Mouse (Mus musculus) limb, embryonic 13.5 days (tissue): ENCODE data around the gene Sun3. TPM values are rescaled to one million over a fixed set of nuclear protein-coding genes. Genes with fewer than 3 reads are reported as not detected.

Source experiments
- ATAC-seq: fragments of 200-750 bp; cut with Nextera tagmentation; 2 replicates; pipeline ENCODE4 v1.8.0; 2017; ENCODE audit warnings: low read depth, moderate number of reproducible peaks, moderate TSS enrichment; ENCODE audit not compliant: low FRiP score
- H3K27ac ChIP-seq: fragments of 300-500 bp; sonication (generic); 2 replicates; pipeline ENCODE4 v1.5.1; 2015; ENCODE audit warnings: inconsistent platforms, mild to moderate bottlenecking, moderate library complexity
- H3K27me3 ChIP-seq: fragments of 300-500 bp; sonication (generic); 2 replicates; pipeline ENCODE4 v1.6.1; 2015; ENCODE audit warnings: mild to moderate bottlenecking, inconsistent platforms
- H3K36me3 ChIP-seq: fragments of 300-500 bp; sonication (generic); 2 replicates; pipeline ENCODE4 v1.6.1; 2015; ENCODE audit warnings: inconsistent platforms, mild to moderate bottlenecking, moderate library complexity
- H3K4me1 ChIP-seq: fragments of 300-500 bp; sonication (generic); 2 replicates; pipeline ENCODE4 v1.6.1; 2015; ENCODE audit warnings: inconsistent platforms
- H3K4me2 ChIP-seq: fragments of 300-500 bp; sonication (generic); replicated peaks from 2 replicates; pipeline ENCODE4 v1.6.1; 2015; ENCODE audit warnings: inconsistent platforms, mild to moderate bottlenecking, moderate library complexity
- H3K4me3 ChIP-seq: fragments of 300-500 bp; sonication (generic); 2 replicates; pipeline ENCODE4 v1.5.1; 2015; ENCODE audit warnings: moderate library complexity, mild to moderate bottlenecking, inconsistent platforms
- H3K9ac ChIP-seq: fragments of 300-500 bp; sonication (generic); 2 replicates; pipeline ENCODE4 v1.6.1; 2015; ENCODE audit warnings: mild to moderate bottlenecking, inconsistent platforms
- H3K9me3 ChIP-seq: fragments of 300-500 bp; sonication (generic); 2 replicates; pipeline ENCODE4 v1.6.1; 2016; ENCODE audit warnings: inconsistent platforms
- WGBS: fragments of 180-500 bp; shearing (Covaris S2); methylation state at CpG from one replicate; pipeline ENCODE4 v1.1.7; 2015; 5-methylcytosine and 5-hydroxymethylcytosine counted together
- polyA plus RNA-seq: library from polyadenylated mRNA; unstranded; fragments of >200 nt; fragmentation: Nextera tagmentation; extraction: Ambion mirVana; gene quantifications from 2 replicates; pipeline ENCODE4 v1.2.1, GENCODE M21; 2015

The Sun3 gene
- not detected in 2 replicates for polyA plus RNA-seq

- peak; percentile 70 for ATAC-seq
- peak within 1 kb of the TSS; percentile 92 for H3K4me2 ChIP-seq
- H3K4me1 ChIP-seq = peaks cover 5% of the 10 kb centered on the region
- no peaks in the 10 kb centered on the region for H3K36me3 ChIP-seq
- no peaks in the 10 kb centered on the region for H3K9me3 ChIP-seq
- under 1% methylated on average over 18 of the region's 18 CpGs for WGBS
- peak within 1 kb of the TSS; percentile 50 for H3K4me3 ChIP-seq
- no peak within 1 kb of the TSS for H3K27ac ChIP-seq
- H3K27me3 ChIP-seq = peaks cover 44% of the 10 kb centered on the region
- H3K9ac ChIP-seq = peak within 1 kb of the TSS; percentile 50; the same call in 1 of the 2 replicates
These were observed at the start of gene Sun3 for GRCm38 (mm10) chr11:9048703-9049060. Gene Sun3 (minus strand): TSS chr11:9048991.

GRCm38 (mm10) chr11:9076444-9076843 is 27.7 kb upstream of the Sun3 start:
- Histone ChIP-seq H3K9me3 (no peaks in the 10 kb centered on the region), H3K4me3 (no peak overlapping the region), H3K9ac (no peak overlapping the region), H3K36me3 (no peaks in the 10 kb centered on the region), H3K27ac (no peak overlapping the region), H3K27me3 (no peaks in the 10 kb centered on the region), H3K4me1 (no peaks in the 10 kb centered on the region), H3K4me2 (no peak overlapping the region)
- 87% methylated on average over 3 of the region's 3 CpGs for WGBS
- no peak for ATAC-seq

- WGBS = 36% methylated on average over 5 of the region's 5 CpGs
- Histone ChIP-seq H3K9me3 (no peaks in the 10 kb centered on the region), H3K4me2 (no peak overlapping the region), H3K27ac (no peak overlapping the region), H3K4me1 (no peaks in the 10 kb centered on the region), H3K4me3 (no peak overlapping the region), H3K36me3 (no peaks in the 10 kb centered on the region), H3K27me3 (no peaks in the 10 kb centered on the region), H3K9ac (no peak overlapping the region)
- ATAC-seq = no peak
These were observed 11.7 kb upstream of the Sun3 start for GRCm38 (mm10) chr11:9060484-9060883.

- H3K9me3 ChIP-seq = no peaks in the 10 kb centered on the region
- no peaks in the 10 kb centered on the region for H3K27me3 ChIP-seq
- no peak overlapping the region for H3K4me3 ChIP-seq
- WGBS = 63% methylated on average over 1 of the region's 1 CpGs
- no peak overlapping the region for H3K9ac ChIP-seq
- no peak for ATAC-seq
- no peak overlapping the region for H3K27ac ChIP-seq
- H3K4me2 ChIP-seq = no peak overlapping the region
- no peaks in the 10 kb centered on the region for H3K4me1 ChIP-seq
- H3K36me3 ChIP-seq = no peaks in the 10 kb centered on the region
These were observed 11.2 kb upstream of the Sun3 start for GRCm38 (mm10) chr11:9060029-9060428.

GRCm38 (mm10) chr11:9057711-9058110 is 8.9 kb upstream of the Sun3 start:
- no peaks in the 10 kb centered on the region for H3K4me1 ChIP-seq
- H3K27me3 ChIP-seq = 0 out of 2 replicates have a peak, but pooled peaks cover 4% of the 10 kb centered on the region
- no peaks in the 10 kb centered on the region for H3K36me3 ChIP-seq
- H3K27ac ChIP-seq = no peak overlapping the region
- H3K4me2 ChIP-seq = no peak overlapping the region
- no peak for ATAC-seq
- no peak overlapping the region for H3K4me3 ChIP-seq
- H3K9me3 ChIP-seq = no peaks in the 10 kb centered on the region
- 82% methylated on average over 4 of the region's 4 CpGs for WGBS
- H3K9ac ChIP-seq = no peak overlapping the region

GRCm38 (mm10) chr11:9056937-9057336 is 8.1 kb upstream of the Sun3 start:
- Histone ChIP-seq H3K27ac (no peak overlapping the region), H3K4me2 (no peak overlapping the region), H3K27me3 (0 out of 2 replicates have a peak, but pooled peaks cover 11% of the 10 kb centered on the region), H3K36me3 (no peaks in the 10 kb centered on the region), H3K4me3 (no peak overlapping the region), H3K9ac (no peak overlapping the region), H3K4me1 (no peaks in the 10 kb centered on the region), H3K9me3 (no peaks in the 10 kb centered on the region)
- no peak for ATAC-seq
- 78% methylated on average over 2 of the region's 2 CpGs for WGBS

- Histone ChIP-seq H3K27me3 (peaks cover 44% of the 10 kb centered on the region), H3K36me3 (no peaks in the 10 kb centered on the region), H3K9ac (no peak overlapping the region), H3K4me3 (no peak overlapping the region), H3K9me3 (no peaks in the 10 kb centered on the region), H3K4me1 (peaks cover 5% of the 10 kb centered on the region), H3K27ac (no peak overlapping the region), H3K4me2 (no peak overlapping the region)
- WGBS = 65% methylated on average over 2 of the region's 2 CpGs
- ATAC-seq = no peak
These were observed 3.1 kb upstream of the Sun3 start for GRCm38 (mm10) chr11:9051895-9052294.

GRCm38 (mm10) chr11:9050241-9050640 is 1.4 kb upstream of the Sun3 start:
- Histone ChIP-seq H3K4me2 (no peak overlapping the region), H3K9me3 (no peaks in the 10 kb centered on the region), H3K27ac (no peak overlapping the region), H3K27me3 (peaks cover 44% of the 10 kb centered on the region), H3K4me1 (peaks cover 5% of the 10 kb centered on the region), H3K4me3 (no peak overlapping the region), H3K9ac (no peak overlapping the region), H3K36me3 (no peaks in the 10 kb centered on the region)
- WGBS = 81% methylated on average over 4 of the region's 4 CpGs
- ATAC-seq = no peak

GRCm38 (mm10) chr11:9048011-9048702 is 634 bp downstream of the Sun3 start, which contains the start of gene Gm11992:
Gene Gm11992 (plus strand): TSS chr11:9048594.
- 5% methylated on average over 21 of the region's 21 CpGs for WGBS
- no peaks in the 10 kb centered on the region for H3K36me3 ChIP-seq
- peaks cover 5% of the 10 kb centered on the region for H3K4me1 ChIP-seq
- H3K27me3 ChIP-seq = peaks cover 43% of the 10 kb centered on the region
- H3K9me3 ChIP-seq = no peaks in the 10 kb centered on the region
- no peak within 1 kb of the TSS for H3K27ac ChIP-seq
- peak; percentile 100 for ATAC-seq
- H3K4me3 ChIP-seq = peak within 1 kb of the TSS; percentile 50
- H3K4me2 ChIP-seq = peak within 1 kb of the TSS; percentile 92
- peak within 1 kb of the TSS; percentile 50; the same call in 1 of the 2 replicates for H3K9ac ChIP-seq

- Histone ChIP-seq H3K4me2 (no peak overlapping the region), H3K36me3 (no peaks in the 10 kb centered on the region), H3K27me3 (peaks cover 34% of the 10 kb centered on the region), H3K4me1 (peaks cover 5% of the 10 kb centered on the region), H3K27ac (no peak overlapping the region), H3K9me3 (no peaks in the 10 kb centered on the region), H3K4me3 (no peak overlapping the region), H3K9ac (no peak overlapping the region)
- WGBS = 87% methylated on average over 5 of the region's 5 CpGs
- no peak for ATAC-seq
These were observed 1.7 kb downstream of the Sun3 start for GRCm38 (mm10) chr11:9047044-9047443.

GRCm38 (mm10) chr11:9046546-9046945 is 2.2 kb downstream of the Sun3 start:
- no peak for ATAC-seq

GRCm38 (mm10) chr11:9031530-9031929 is 17.3 kb downstream of the Sun3 start:
- Histone ChIP-seq H3K27ac (no peak overlapping the region), H3K4me2 (no peak overlapping the region)
- WGBS = 85% methylated on average over 2 of the region's 2 CpGs

More at GRCm38 (mm10) chr11:9046546-9046945, 2.2 kb downstream of the Sun3 start:
- 89% methylated on average over 2 of the region's 2 CpGs for WGBS
- Histone ChIP-seq H3K4me2 (no peak overlapping the region), H3K27me3 (peaks cover 29% of the 10 kb centered on the region), H3K36me3 (no peaks in the 10 kb centered on the region), H3K9me3 (no peaks in the 10 kb centered on the region), H3K4me1 (peaks cover 5% of the 10 kb centered on the region), H3K4me3 (no peak overlapping the region), H3K27ac (no peak overlapping the region), H3K9ac (no peak overlapping the region)

GRCm38 (mm10) chr11:9025211-9025610 is 23.6 kb downstream of the Sun3 start:
- no peak for ATAC-seq

More at GRCm38 (mm10) chr11:9031530-9031929, 17.3 kb downstream of the Sun3 start:
- H3K27me3 ChIP-seq = 0 out of 2 replicates have a peak, but pooled peaks cover 4% of the 10 kb centered on the region
- no peak for ATAC-seq
- no peaks in the 10 kb centered on the region for H3K9me3 ChIP-seq
- no peaks in the 10 kb centered on the region for H3K4me1 ChIP-seq
- no peaks in the 10 kb centered on the region for H3K36me3 ChIP-seq
- H3K9ac ChIP-seq = no peak overlapping the region
- no peak overlapping the region for H3K4me3 ChIP-seq

More at GRCm38 (mm10) chr11:9025211-9025610, 23.6 kb downstream of the Sun3 start:
- no peaks in the 10 kb centered on the region for H3K36me3 ChIP-seq
- H3K4me2 ChIP-seq = no peak overlapping the region
- no peaks in the 10 kb centered on the region for H3K4me1 ChIP-seq
- 0 out of 2 replicates have a peak, but pooled peaks cover 4% of the 10 kb centered on the region for H3K27me3 ChIP-seq
- H3K9ac ChIP-seq = no peak overlapping the region
- WGBS = 77% methylated on average over 3 of the region's 3 CpGs
- H3K9me3 ChIP-seq = no peaks in the 10 kb centered on the region
- no peak overlapping the region for H3K27ac ChIP-seq
- H3K4me3 ChIP-seq = no peak overlapping the region
